Mouse (Mus musculus) hematopoietic stem cell, adult 5-6 weeks (primary cell): ENCODE results near the gene App. TPM values are rescaled to one million over a fixed set of nuclear protein-coding genes. Genes with fewer than 3 reads are reported as not detected.

ENCODE experiments used
- ATAC-seq, 2 experiments: fragments of 125-278 bp in 1 of 2; replicated peaks in 1 of 2; 2 replicates each; pipeline ENCODE4 v1.8.0; 2016 to 2017; ENCODE audit warnings: inconsistent platforms in 2 of 2, mild to moderate bottlenecking in 2 of 2, moderate number of reproducible peaks in 2 of 2, low read depth in 1 of 2, moderate TSS enrichment in 1 of 2; ENCODE audit not compliant: low FRiP score in 2 of 2, poor library complexity in 2 of 2, severe bottlenecking in 2 of 2, insufficient read depth in 1 of 2, low TSS enrichment in 1 of 2
- total RNA-seq: library from RNA; stranded (forward); fragments of 172-1452, 232-1000 nt; gene quantifications from 2 replicates; pipeline ENCODE4 v1.2.3, GENCODE M21; 2017

Gene App
- total RNA-seq, 1 experiment from 2014 or later: 53.7 TPM

GRCm38 (mm10) chr16:85071791-85072190 lies 101.8 kb downstream of the App start:
- peak; percentile 85 to 86 for ATAC-seq

GRCm38 (mm10) chr16:85071248-85071647 lies 102.3 kb downstream of the App start:
- peak in 1 of 2 experiments; percentile 4; a peak in 1 of 4 replicates for ATAC-seq

- ATAC-seq: no peak
These were observed 106.2 kb downstream of the App start for GRCm38 (mm10) chr16:85067254-85067893.

GRCm38 (mm10) chr16:85066227-85066626 lies 107.3 kb downstream of the App start:
- ATAC-seq: no peak

GRCm38 (mm10) chr16:85064800-85065199 lies 108.8 kb downstream of the App start:
- ATAC-seq: 0 out of 4 replicates have a peak, but pooled peaks of 1 of the 2 experiments have one; percentile 22

GRCm38 (mm10) chr16:85062732-85063131 lies 110.8 kb downstream of the App start:
- ATAC-seq: no peak

GRCm38 (mm10) chr16:85061725-85062124 lies 111.8 kb downstream of the App start:
- ATAC-seq: no peak

- no peak for ATAC-seq
These were observed 115.4 kb downstream of the App start for GRCm38 (mm10) chr16:85058138-85058537.

GRCm38 (mm10) chr16:85056212-85056611 lies 117.4 kb downstream of the App start:
- ATAC-seq: no peak

- ATAC-seq: no peak
These were observed 119.6 kb downstream of the App start for GRCm38 (mm10) chr16:85053996-85054395.

- no peak for ATAC-seq
These were observed 126.3 kb downstream of the App start for GRCm38 (mm10) chr16:85047310-85047709.

GRCm38 (mm10) chr16:85041153-85041959 lies 132.2 kb downstream of the App start:
- ATAC-seq: no peak

GRCm38 (mm10) chr16:85038731-85039130 lies 134.8 kb downstream of the App start:
- no peak for ATAC-seq

- peak; percentile 36 to 46; a peak in 2 of 4 replicates for ATAC-seq
These were observed 135.5 kb downstream of the App start for GRCm38 (mm10) chr16:85037969-85038644.

GRCm38 (mm10) chr16:85035815-85036214 lies 137.8 kb downstream of the App start:
- ATAC-seq: no peak

- ATAC-seq: no peak
These were observed 139.8 kb downstream of the App start for GRCm38 (mm10) chr16:85033747-85034146.

- no peak for ATAC-seq
These were observed 142.8 kb downstream of the App start for GRCm38 (mm10) chr16:85030810-85031209.

- no peak for ATAC-seq
These were observed 145.2 kb downstream of the App start for GRCm38 (mm10) chr16:85028396-85028795.
